Mouse (Mus musculus) heart, embryonic 10.5 days (tissue): ENCODE results near the gene D5Ertd579e. TPM values are rescaled to one million over a fixed set of nuclear protein-coding genes. Genes with fewer than 3 reads are reported as not detected.

Experiments used
- DNase-seq: peaks from one replicate; pipeline ENCODE4 v3.0.0-alpha.2; 2017; ENCODE audit warnings: low spot score
- H3K27ac ChIP-seq: fragments of 300-500 bp; sonication (generic); 2 replicates; pipeline ENCODE4 v1.5.1; 2016; ENCODE audit warnings: mild to moderate bottlenecking
- H3K27me3 ChIP-seq: fragments of 300-500 bp; sonication (generic); 2 replicates; pipeline ENCODE4 v1.6.1; 2016; ENCODE audit warnings: mild to moderate bottlenecking; ENCODE audit not compliant: poor library complexity, insufficient read depth, severe bottlenecking
- H3K36me3 ChIP-seq: fragments of 300-500 bp; sonication (generic); 2 replicates; pipeline ENCODE4 v1.6.1; 2016; ENCODE audit warnings: mild to moderate bottlenecking, moderate library complexity
- H3K4me1 ChIP-seq: fragments of 300-500 bp; sonication (generic); 2 replicates; pipeline ENCODE4 v1.6.1; 2016; ENCODE audit warnings: mild to moderate bottlenecking
- H3K4me3 ChIP-seq: fragments of 300-500 bp; sonication (generic); 2 replicates; pipeline ENCODE4 v1.5.1; 2016; ENCODE audit warnings: mild to moderate bottlenecking, moderate library complexity
- H3K9me3 ChIP-seq: fragments of 300-500 bp; sonication (generic); 2 replicates; pipeline ENCODE4 v1.6.1; 2016; ENCODE audit warnings: mild to moderate bottlenecking, moderate library complexity
- WGBS: fragments of 180-500 bp; shearing (Covaris S2); methylation state at CpG from one replicate; pipeline ENCODE4 v1.1.7; 2016; 5-methylcytosine and 5-hydroxymethylcytosine counted together
- polyA plus RNA-seq: library from polyadenylated mRNA; unstranded; fragments of >200 nt; fragmentation: Nextera tagmentation; extraction: Ambion mirVana; gene quantifications from 2 replicates; pipeline ENCODE4 v1.2.1, GENCODE M21; 2016

Gene D5Ertd579e
- polyA plus RNA-seq, 1 experiment from 2014 or later, result 25.5 TPM

DNA sequence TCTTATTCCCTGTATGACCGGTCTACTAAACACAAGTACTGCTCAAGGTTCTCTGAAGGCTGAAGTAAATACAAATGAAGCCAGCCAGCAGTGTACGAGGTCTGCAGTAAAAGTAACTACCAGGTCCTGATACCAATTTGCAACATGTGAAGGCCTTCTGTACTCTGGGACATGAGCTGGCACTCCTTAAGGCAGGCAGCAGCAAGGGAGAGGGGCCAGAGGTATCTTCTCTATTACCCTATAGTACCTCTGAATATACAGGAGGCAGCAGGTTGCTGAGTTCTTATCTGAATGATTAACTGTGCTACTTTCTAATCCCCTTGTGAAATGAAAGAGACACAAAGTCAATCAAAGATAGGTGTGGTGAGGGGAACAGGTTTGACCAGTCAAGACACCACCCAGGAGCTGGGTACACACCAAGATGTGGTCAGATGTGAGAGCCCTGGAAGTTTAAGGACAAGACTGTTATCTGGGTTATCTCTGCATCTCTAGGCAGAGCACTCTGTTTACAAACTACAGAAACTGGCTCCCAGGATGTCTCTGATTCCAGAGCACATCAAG is 86.8 kb downstream of the D5Ertd579e start:
- WGBS, result 90% methylated on average over 2 of the region's 2 CpGs
- Histone ChIP-seq H3K27ac (no peak overlapping the region), H3K4me1 (no peaks in the 10 kb centered on the region), H3K4me3 (no peak overlapping the region), H3K9me3 (no peaks in the 10 kb centered on the region), H3K27me3 (no peaks in the 10 kb centered on the region), H3K36me3 (peaks cover 76% of the 10 kb centered on the region)
- DNase-seq, result no peak

DNA sequence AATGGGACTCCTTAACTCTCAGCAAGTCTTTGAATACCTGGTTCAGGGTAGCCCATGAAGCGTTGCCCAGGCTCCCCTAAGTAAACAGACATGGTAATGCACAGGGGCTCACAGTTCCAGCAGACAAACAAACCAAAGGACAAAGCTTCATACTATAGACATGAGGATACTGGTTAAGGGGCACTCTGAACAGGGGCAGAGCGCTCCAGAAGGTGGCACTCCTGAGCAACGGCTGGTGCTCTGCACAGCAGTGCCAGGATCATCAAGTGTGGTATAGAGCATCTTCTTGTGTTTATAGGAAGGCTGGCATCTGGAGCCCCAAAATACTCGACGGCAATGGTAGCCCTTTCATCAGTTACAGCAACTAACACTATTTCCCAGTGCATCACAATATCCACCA is 92.8 kb downstream of the D5Ertd579e start:
- H3K4me1 ChIP-seq, result 0 out of 2 replicates have a peak, but pooled peaks cover under 1% of the 10 kb centered on the region
- 84% methylated on average over 5 of the region's 5 CpGs for WGBS
- H3K27me3 ChIP-seq, result no peaks in the 10 kb centered on the region
- H3K27ac ChIP-seq, result no peak overlapping the region
- no peaks in the 10 kb centered on the region for H3K9me3 ChIP-seq
- H3K4me3 ChIP-seq, result no peak overlapping the region
- DNase-seq, result no peak
- peaks cover 91% of the 10 kb centered on the region for H3K36me3 ChIP-seq

DNA sequence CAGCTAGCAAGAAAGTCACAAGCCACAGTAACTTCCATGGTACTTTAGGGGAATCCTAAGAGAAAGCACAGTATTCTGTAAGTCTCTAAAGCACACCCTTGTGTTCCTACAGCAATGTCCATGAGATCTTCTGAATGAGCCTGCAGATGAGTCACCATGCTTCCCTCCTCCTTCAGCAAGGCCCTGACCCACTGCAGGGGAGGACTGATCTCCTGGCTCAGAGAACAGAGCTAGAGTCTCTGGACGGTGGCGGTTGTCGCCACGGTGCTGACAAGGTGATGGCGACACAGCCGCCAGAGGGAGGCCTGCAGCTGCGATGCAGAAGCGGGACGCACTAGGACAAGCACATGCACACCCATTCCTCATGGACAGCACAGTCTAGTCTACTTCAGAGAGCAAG is 93.8 kb downstream of the D5Ertd579e start:
- DNase-seq, result no peak
- Histone ChIP-seq H3K27me3 (no peaks in the 10 kb centered on the region), H3K9me3 (no peaks in the 10 kb centered on the region), H3K4me1 (0 out of 2 replicates have a peak, but pooled peaks cover 2% of the 10 kb centered on the region), H3K27ac (no peak overlapping the region), H3K36me3 (peaks cover 82% of the 10 kb centered on the region), H3K4me3 (no peak overlapping the region)
- WGBS, result 71% methylated on average over 9 of the region's 9 CpGs

DNA sequence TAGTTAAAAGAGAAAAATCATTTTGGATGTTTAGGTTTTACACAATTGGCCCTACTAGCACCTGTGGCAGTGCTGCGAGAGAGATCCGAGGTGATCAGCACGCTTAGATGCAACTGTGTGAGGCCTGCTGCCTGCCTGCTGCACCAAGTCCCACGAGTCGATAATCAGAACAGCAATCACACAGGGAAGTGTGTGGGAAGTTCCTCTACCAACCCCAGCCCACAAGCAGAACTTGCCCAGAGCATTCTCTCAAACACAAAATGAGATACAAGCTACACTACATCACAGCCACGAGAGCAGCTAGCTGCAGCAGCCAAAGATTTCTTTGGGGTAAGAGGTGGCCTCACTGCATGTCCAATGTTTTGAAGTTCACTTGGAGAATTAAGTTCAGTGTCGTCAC is 94.3 kb downstream of the D5Ertd579e start:
- Histone ChIP-seq H3K36me3 (peaks cover 77% of the 10 kb centered on the region), H3K4me1 (0 out of 2 replicates have a peak, but pooled peaks cover 2% of the 10 kb centered on the region), H3K9me3 (no peaks in the 10 kb centered on the region), H3K4me3 (no peak overlapping the region), H3K27ac (no peak overlapping the region), H3K27me3 (no peaks in the 10 kb centered on the region)
- no peak for DNase-seq
- 85% methylated on average over 7 of the region's 7 CpGs for WGBS

DNA sequence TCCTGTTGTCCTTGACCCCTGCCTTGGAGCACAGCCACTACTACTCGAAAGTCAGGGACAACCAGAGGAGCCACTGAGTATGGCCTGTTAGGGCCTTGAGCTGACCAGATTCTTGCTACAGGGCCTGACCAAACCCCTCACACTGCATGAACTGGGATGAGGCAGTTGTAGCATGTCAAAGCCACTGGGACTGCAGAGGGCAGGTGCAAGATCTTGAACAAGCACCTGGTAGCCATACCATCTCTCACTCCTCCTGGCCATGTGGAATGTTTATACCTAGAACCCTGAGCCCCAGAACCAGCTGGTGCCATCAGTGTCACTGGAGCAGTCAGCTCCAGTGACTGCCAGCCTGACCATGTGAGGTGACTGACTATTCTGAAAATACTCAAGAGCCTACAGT is 96.9 kb downstream of the D5Ertd579e start:
- 0 out of 2 replicates have a peak, but pooled peaks cover 2% of the 10 kb centered on the region for H3K4me1 ChIP-seq
- WGBS, result 100% methylated on average over 1 of the region's 1 CpGs
- H3K27me3 ChIP-seq, result no peaks in the 10 kb centered on the region
- peaks cover 52% of the 10 kb centered on the region for H3K36me3 ChIP-seq
- H3K4me3 ChIP-seq, result no peak overlapping the region
- DNase-seq, result no peak
- H3K27ac ChIP-seq, result no peak overlapping the region
- H3K9me3 ChIP-seq, result no peaks in the 10 kb centered on the region

DNA sequence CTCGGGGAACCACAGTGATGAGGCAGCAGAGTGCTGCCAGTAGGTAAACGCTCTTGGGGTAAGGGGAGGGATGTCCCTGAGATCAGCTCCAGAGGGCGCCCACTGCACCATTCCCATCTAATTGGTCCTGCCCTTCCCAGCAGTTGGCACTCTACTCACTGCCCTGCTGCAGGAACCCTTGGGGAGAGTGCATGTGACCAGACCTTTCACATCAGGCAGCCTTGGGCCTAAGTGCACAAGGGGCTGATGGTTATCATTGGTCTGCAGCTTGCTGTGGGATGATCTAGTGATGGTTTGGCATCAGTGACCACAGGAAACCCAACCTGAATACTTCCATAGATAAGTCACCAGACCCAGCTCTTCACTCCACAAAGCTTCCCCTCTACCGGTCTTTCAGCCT is 98.2 kb downstream of the D5Ertd579e start:
- WGBS, result 20% methylated on average over 4 of the region's 4 CpGs
- peaks cover 2% of the 10 kb centered on the region; the same call in 1 of the 2 replicates for H3K4me1 ChIP-seq
- no peak for DNase-seq

DNA sequence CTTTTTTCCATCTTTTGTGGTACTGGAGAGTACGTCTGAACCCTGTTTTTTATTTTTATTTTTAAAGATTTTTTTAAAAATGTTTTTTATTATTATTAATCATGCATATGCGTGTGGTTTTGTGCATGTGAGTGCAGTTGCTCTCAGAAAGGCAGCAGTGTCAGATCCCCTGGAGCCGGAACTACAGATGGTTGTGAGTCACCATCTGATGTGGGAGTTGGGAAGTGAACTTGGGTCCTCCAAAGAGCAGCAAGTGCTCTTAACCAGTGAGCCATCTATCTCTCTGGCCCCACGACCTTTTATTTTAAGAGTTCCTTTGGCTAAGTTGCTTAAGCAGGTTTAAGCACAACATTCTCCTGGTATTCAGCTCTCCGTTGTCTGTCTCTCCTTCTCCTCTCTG is 99.6 kb downstream of the D5Ertd579e start:
- Histone ChIP-seq H3K4me3 (no peak overlapping the region), H3K36me3 (peaks cover 25% of the 10 kb centered on the region), H3K27me3 (no peaks in the 10 kb centered on the region), H3K4me1 (peaks cover 2% of the 10 kb centered on the region; the same call in 1 of the 2 replicates), H3K27ac (no peak overlapping the region), H3K9me3 (no peaks in the 10 kb centered on the region)
- DNase-seq, result no peak
- WGBS, result 69% methylated on average over 5 of the region's 5 CpGs

More for the DNA sequence above, 98.2 kb downstream of the D5Ertd579e start:
- no peaks in the 10 kb centered on the region for H3K27me3 ChIP-seq
- H3K36me3 ChIP-seq, result peaks cover 39% of the 10 kb centered on the region
- no peaks in the 10 kb centered on the region for H3K9me3 ChIP-seq
- no peak overlapping the region for H3K4me3 ChIP-seq
- no peak overlapping the region for H3K27ac ChIP-seq

DNA sequence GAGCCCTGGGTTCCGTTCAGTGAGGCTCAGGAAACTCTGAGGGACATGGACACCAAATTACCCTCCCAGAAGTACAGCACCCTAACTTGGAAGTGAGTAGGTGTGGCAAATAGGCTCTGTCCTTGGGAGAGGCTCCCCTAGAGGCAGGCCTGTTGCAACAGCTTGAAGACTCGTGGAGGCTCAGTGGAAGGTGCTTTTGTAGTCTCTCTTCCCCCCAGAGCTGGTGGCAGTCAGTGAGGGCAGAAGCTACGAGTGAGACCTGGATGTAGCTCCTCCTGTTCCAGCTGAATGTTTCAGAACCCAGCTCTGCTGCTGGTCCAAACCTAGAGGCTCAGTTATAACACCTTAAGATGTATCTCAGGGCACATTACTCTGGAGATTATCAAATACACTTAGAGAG is 100.7 kb downstream of the D5Ertd579e start:
- H3K27ac ChIP-seq, result no peak overlapping the region
- peaks cover 15% of the 10 kb centered on the region for H3K36me3 ChIP-seq
- no peaks in the 10 kb centered on the region for H3K27me3 ChIP-seq
- H3K4me1 ChIP-seq, result peaks cover 7% of the 10 kb centered on the region; the same call in 1 of the 2 replicates
- H3K9me3 ChIP-seq, result no peaks in the 10 kb centered on the region
- WGBS, result 21% methylated on average over 3 of the region's 3 CpGs
- no peak overlapping the region for H3K4me3 ChIP-seq
- no peak for DNase-seq

DNA sequence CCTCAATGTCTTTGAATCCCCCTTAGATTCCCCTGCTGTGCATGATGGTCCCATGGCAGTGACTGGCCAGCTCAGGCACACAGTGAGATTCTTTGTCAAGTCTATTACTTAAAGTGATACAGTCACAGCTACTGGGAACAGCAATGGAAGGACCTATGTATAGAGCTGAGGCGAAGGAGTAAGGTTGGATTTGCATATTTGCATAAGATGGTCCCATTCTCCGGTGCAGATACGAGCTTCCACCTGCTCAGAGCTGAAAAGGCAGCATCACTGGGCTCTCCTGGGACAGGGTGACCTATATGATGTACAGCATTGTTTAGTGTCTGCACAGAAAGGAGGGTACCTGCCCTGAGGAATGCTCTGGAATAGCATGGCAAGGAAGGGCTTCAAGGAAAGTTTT is 101.5 kb downstream of the D5Ertd579e start:
- no peak for DNase-seq
- WGBS, result 72% methylated on average over 3 of the region's 3 CpGs
- Histone ChIP-seq H3K9me3 (no peaks in the 10 kb centered on the region), H3K4me3 (no peak overlapping the region), H3K27ac (no peak overlapping the region), H3K36me3 (peaks cover 7% of the 10 kb centered on the region), H3K27me3 (no peaks in the 10 kb centered on the region), H3K4me1 (peaks cover 7% of the 10 kb centered on the region; the same call in 1 of the 2 replicates)

DNA sequence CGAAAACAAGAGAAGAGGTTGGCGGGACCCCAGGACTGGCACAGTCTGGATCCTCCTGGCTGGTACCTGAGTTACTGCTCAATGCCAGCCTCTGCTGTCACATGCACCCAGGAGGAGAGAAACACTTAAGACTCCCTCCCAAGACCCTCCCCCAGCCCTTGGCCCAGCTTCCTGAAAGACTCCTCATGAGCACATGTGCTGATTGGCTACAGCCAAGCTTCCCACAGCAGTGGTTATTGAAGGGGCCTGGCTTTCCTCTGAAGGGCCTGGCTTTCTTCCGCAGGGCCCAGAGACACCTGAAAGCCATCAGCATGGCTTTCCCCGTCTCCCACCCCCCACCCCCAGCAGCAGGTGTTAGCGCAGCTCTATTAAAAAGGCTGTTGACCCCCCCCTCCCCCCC is 102.6 kb downstream of the D5Ertd579e start, which contains the start of gene Tbc1d14:
TSS of gene Tbc1d14 (minus strand) at position 101 of the 400 bp plus-strand sequence.
- Histone ChIP-seq H3K9me3 (no peaks in the 10 kb centered on the region), H3K27ac (no peak within 1 kb of the TSS), H3K4me3 (no peak within 1 kb of the TSS), H3K36me3 (no peaks in the 10 kb centered on the region), H3K4me1 (peaks cover 7% of the 10 kb centered on the region; the same call in 1 of the 2 replicates), H3K27me3 (no peaks in the 10 kb centered on the region)
- 76% methylated on average over 5 of the region's 5 CpGs for WGBS
- DNase-seq, result no peak

DNA sequence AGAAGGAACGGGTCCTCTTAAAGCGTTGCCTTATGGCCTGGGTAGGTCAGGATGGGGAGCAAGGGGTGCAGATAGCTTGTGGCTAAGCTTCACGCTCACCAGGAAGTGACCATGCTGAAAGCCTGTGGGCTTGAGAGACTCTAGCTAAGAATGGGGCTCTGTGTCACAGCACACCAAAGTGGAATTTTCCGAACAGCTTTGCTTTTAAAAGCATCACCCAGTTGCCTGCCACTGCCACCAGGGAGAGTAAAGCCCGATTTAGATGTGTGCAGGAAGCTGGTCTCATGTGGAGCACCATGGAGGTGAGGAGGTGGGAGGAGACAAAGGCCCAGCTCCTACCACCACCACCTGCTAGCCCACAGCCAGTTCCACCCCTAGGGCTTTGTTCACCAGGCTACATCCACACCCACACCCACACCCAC is 105.3 kb downstream of the D5Ertd579e start:
- H3K9me3 ChIP-seq, result no peaks in the 10 kb centered on the region
- 56% methylated on average over 5 of the region's 5 CpGs for WGBS
- DNase-seq, result no peak

DNA sequence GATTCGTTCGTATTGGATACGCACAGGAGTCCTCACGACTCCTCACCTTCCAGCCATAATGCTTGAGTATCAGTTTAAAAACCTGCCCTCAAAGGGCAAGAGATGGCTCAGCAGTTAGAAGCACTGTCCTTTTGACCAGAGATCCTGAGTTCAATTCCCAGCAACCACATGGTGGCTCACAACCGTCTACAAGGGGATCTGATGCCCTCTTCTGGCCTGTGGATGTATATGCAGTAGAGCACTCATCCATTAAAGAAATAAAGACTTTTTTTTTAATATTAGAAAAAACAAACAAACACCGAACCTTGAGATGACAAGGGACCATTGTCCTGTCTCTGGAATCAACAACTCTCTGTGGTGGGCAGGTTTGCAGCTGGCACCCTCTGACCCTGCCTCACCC is 111.5 kb downstream of the D5Ertd579e start:
- no peak for DNase-seq
- Histone ChIP-seq H3K27ac (no peak overlapping the region), H3K4me1 (peaks cover 30% of the 10 kb centered on the region), H3K27me3 (no peaks in the 10 kb centered on the region), H3K4me3 (no peak overlapping the region), H3K36me3 (no peaks in the 10 kb centered on the region), H3K9me3 (no peaks in the 10 kb centered on the region)
- WGBS, result 66% methylated on average over 6 of the region's 6 CpGs

More for the DNA sequence above, 105.3 kb downstream of the D5Ertd579e start:
- Histone ChIP-seq H3K27ac (no peak overlapping the region), H3K36me3 (no peaks in the 10 kb centered on the region), H3K4me1 (peaks cover 5% of the 10 kb centered on the region; the same call in 1 of the 2 replicates), H3K27me3 (no peaks in the 10 kb centered on the region), H3K4me3 (no peak overlapping the region)

DNA sequence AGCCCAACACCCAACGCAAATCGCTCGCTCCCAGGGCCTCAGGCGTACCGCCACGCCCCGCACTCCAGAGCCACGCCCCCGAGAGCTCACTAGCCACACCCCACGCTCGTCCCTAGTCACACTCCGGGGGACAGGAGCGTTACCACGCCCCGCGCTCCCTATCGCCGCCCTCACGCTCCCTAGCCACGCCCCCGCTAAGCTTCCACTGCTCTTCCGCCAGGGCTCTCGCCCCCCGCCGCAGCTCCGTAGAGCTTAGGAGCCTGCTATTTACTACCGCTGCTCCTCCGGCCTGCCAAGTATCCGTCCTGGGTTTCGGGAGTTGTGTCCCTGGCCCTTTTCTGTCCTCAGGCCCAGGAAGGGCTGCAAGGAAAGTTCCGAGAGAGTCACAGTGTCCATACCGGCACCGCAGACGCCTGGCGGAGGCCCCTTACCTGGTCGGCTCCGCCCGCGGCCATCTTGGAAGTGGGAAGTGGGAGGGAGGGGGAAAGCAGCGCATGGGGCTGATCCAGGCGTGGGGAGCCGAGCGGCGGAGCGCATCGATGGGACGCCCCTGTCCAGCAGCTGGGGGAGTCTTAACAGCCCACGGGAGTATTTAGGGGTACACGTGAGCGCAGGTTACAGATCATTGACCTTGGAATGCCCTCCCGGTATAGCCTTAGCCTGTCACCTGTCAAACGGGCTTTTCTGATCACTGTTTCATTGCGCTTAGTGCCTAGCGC is 113.7 kb downstream of the D5Ertd579e start:
- no peaks in the 10 kb centered on the region for H3K36me3 ChIP-seq
- H3K27me3 ChIP-seq, result no peaks in the 10 kb centered on the region
- H3K4me3 ChIP-seq, result peak overlapping the region; percentile 74
- peaks cover 34% of the 10 kb centered on the region for H3K4me1 ChIP-seq
- H3K9me3 ChIP-seq, result no peaks in the 10 kb centered on the region
- peak; percentile 100 for DNase-seq
- peak overlapping the region; percentile 91 for H3K27ac ChIP-seq
- 2% methylated on average over 54 of the region's 54 CpGs for WGBS
